9 mouse cellular contexts compared by ENCODE assay signal in genomic region chr1:168964467-168964904, GRCm38 (mm10).
DNase-seq lines count a peak whose midpoint lies in the region; ATAC-seq and TF ChIP-seq lines count a peak whose summit lies in the region.
"Had no signal": no experiment of that assay in that cellular context is flagged by ENCODE, and none has a peak within 500 bp of the region (broad histone marks: within the 10 kb centered on the region; RNA-seq: fewer than 3 reads in every experiment).

No protein-coding gene starts in this region.

- no peak overlapping the region for H3K4me3 ChIP-seq in embryonic facial prominence, embryonic 12.5 days
- no peak overlapping the region for H3K4me3 ChIP-seq in hindbrain, embryonic 14.5 days (replicated peaks; ENCODE audit: low read length)
- H3K4me3 ChIP-seq in midbrain, embryonic 14.5 days (replicated peaks; ENCODE audit: low read depth, low read length): no peak overlapping the region
- H3K4me3 ChIP-seq in thymus, adult 2 months (ENCODE audit: control insufficient read depth, insufficient read depth, low read length): no peak overlapping the region
- no peak overlapping the region for H3K4me3 ChIP-seq in heart, adult 2 months

- DNase-seq in brain, embryonic 18.5 days (ENCODE audit: low read depth, low spot score): peak; percentile 8
- peak; percentile 26 for DNase-seq in hindbrain, embryonic 14.5 days (ENCODE audit: low spot score)
- peak; percentile 67 for DNase-seq in midbrain, embryonic 14.5 days
- DNase-seq in adrenal gland, adult 2 months: no peak
- no peak for DNase-seq in thymus, adult 2 months
- DNase-seq in heart, adult 2 months: no peak
- no peak for DNase-seq in yolk sac, embryonic 10.5 days (ENCODE audit: low spot score)

- H3K9me3 ChIP-seq in embryonic facial prominence, embryonic 12.5 days: no peaks in the 10 kb centered on the region
- no peaks in the 10 kb centered on the region for H3K9me3 ChIP-seq in hindbrain, embryonic 14.5 days (ENCODE audit: control insufficient read depth, low read length)
- no peaks in the 10 kb centered on the region for H3K9me3 ChIP-seq in midbrain, embryonic 14.5 days (ENCODE audit: control insufficient read depth, low read length)

- H3K36me3 ChIP-seq in embryonic facial prominence, embryonic 12.5 days: no peaks in the 10 kb centered on the region
- no peaks in the 10 kb centered on the region for H3K36me3 ChIP-seq in hindbrain, embryonic 14.5 days (replicated peaks; ENCODE audit: control insufficient read depth, insufficient read depth)
- H3K36me3 ChIP-seq in midbrain, embryonic 14.5 days (ENCODE audit: control insufficient read depth, insufficient read depth, low read length): no peaks in the 10 kb centered on the region
- H3K36me3 ChIP-seq in thymus, adult 2 months (ENCODE audit: control insufficient read depth, insufficient read depth, low read length): no peaks in the 10 kb centered on the region
- H3K36me3 ChIP-seq in heart, adult 2 months (ENCODE audit: control insufficient read depth, insufficient read depth, low read length): no peaks in the 10 kb centered on the region

- peak overlapping the region; percentile 64 for H3K27ac ChIP-seq in embryonic facial prominence, embryonic 12.5 days
- H3K27ac ChIP-seq in hindbrain, embryonic 14.5 days: no peak overlapping the region
- peak overlapping the region; percentile 45 for H3K27ac ChIP-seq in midbrain, embryonic 14.5 days (replicated peaks; ENCODE audit: low read depth, low read length)
- H3K27ac ChIP-seq in thymus, adult 2 months (ENCODE audit: control insufficient read depth, insufficient read depth, low read length): no peak overlapping the region
- no peak overlapping the region for H3K27ac ChIP-seq in heart, adult 2 months

- H3K27me3 ChIP-seq in embryonic facial prominence, embryonic 12.5 days: no peaks in the 10 kb centered on the region
- no peaks in the 10 kb centered on the region for H3K27me3 ChIP-seq in hindbrain, embryonic 14.5 days (ENCODE audit: control insufficient read depth, insufficient read depth, low read length)
- H3K27me3 ChIP-seq in midbrain, embryonic 14.5 days (ENCODE audit: control insufficient read depth, insufficient read depth, low read length): no peaks in the 10 kb centered on the region
- no peaks in the 10 kb centered on the region for H3K27me3 ChIP-seq in thymus, adult 2 months (ENCODE audit: control insufficient read depth, insufficient read depth, low read length)
- no peaks in the 10 kb centered on the region for H3K27me3 ChIP-seq in heart, adult 2 months (ENCODE audit: control insufficient read depth, insufficient read depth, low read length)

- TF ChIP-seq CTCF in thymus, adult 2 months (IDR thresholded peaks at IDR 0.05; ENCODE audit: borderline replicate concordance, control insufficient read depth, extremely low read depth, insufficient read depth, low read length, poor library complexity): no peak
- no peak for TF ChIP-seq CTCF in heart, adult 2 months (IDR thresholded peaks at IDR 0.05)

- no peak overlapping the region for H3K4me2 ChIP-seq in embryonic facial prominence, embryonic 12.5 days (replicated peaks)
- no peak overlapping the region for H3K4me2 ChIP-seq in hindbrain, embryonic 14.5 days (replicated peaks)
- H3K4me2 ChIP-seq in midbrain, embryonic 14.5 days (ENCODE audit: low read length): no peak overlapping the region

- no peak overlapping the region for H3K9ac ChIP-seq in embryonic facial prominence, embryonic 12.5 days
- H3K9ac ChIP-seq in hindbrain, embryonic 14.5 days: no peak overlapping the region
- H3K9ac ChIP-seq in midbrain, embryonic 14.5 days (replicated peaks; ENCODE audit: low read length): no peak overlapping the region
- no peak overlapping the region for H3K9ac ChIP-seq in heart, adult 2 months (ENCODE audit: low read depth, low read length)

- intact Hi-C loops in heart, adult 2 months (cut with DNase I): no loop called here

- H3K4me1 ChIP-seq in embryonic facial prominence, embryonic 12.5 days: peaks cover 7% of the 10 kb centered on the region; the same call in 1 of the 2 replicates
- H3K4me1 ChIP-seq in hindbrain, embryonic 14.5 days (replicated peaks; ENCODE audit: control insufficient read depth, insufficient read depth, low read length): peaks cover 9% of the 10 kb centered on the region; the same call in 1 of the 2 replicates
- peaks cover 16% of the 10 kb centered on the region for H3K4me1 ChIP-seq in midbrain, embryonic 14.5 days (ENCODE audit: control insufficient read depth, insufficient read depth, low read length)
- H3K4me1 ChIP-seq in thymus, adult 2 months (replicated peaks; ENCODE audit: control insufficient read depth, insufficient read depth, low read length): no peaks in the 10 kb centered on the region
- no peaks in the 10 kb centered on the region for H3K4me1 ChIP-seq in heart, adult 2 months (ENCODE audit: control insufficient read depth, insufficient read depth, low read length)

- TF ChIP-seq EP300 in heart, adult 2 months (IDR thresholded peaks at IDR 0.05; ENCODE audit: insufficient read depth, low read depth, low read length): no peak

- no peaks in the 10 kb centered on the region for H3K79me2 ChIP-seq in heart, adult 2 months (replicated peaks; ENCODE audit: control insufficient read depth, insufficient read depth, low read length)

- no peak for TF ChIP-seq POLR2A in thymus, adult 2 months (IDR thresholded peaks at IDR 0.05; ENCODE audit: control insufficient read depth, extremely low read depth, insufficient read depth, low read length, poor library complexity)
- no peak for TF ChIP-seq POLR2A in heart, adult 2 months (IDR thresholded peaks at IDR 0.05; ENCODE audit: insufficient read depth, low read depth, low read length)

- WGBS in embryonic facial prominence, embryonic 12.5 days: 14% methylated on average over 6 of the region's 6 CpGs
- WGBS in hindbrain, embryonic 14.5 days: 18% methylated on average over 6 of the region's 6 CpGs
- 16% methylated on average over 6 of the region's 6 CpGs for WGBS in midbrain, embryonic 14.5 days
- WGBS in thymus, adult 2 months: 85% methylated on average over 6 of the region's 6 CpGs
- WGBS in heart, adult 2 months: 76% methylated on average over 6 of the region's 6 CpGs

- ATAC-seq in embryonic facial prominence, embryonic 12.5 days (ENCODE audit: insufficient number of reproducible peaks, insufficient read depth, low FRiP score, low TSS enrichment): peak; percentile 52; the same call in 1 of the 2 replicates
- ATAC-seq in hindbrain, embryonic 14.5 days (ENCODE audit: low FRiP score): no peak; the same call in 1 of the 2 replicates
- ATAC-seq in midbrain, embryonic 14.5 days (ENCODE audit: low FRiP score, low TSS enrichment): peak; percentile 8; the same call in 1 of the 2 replicates
- ATAC-seq: activated CD4-positive, CD25-positive, alpha-beta regulatory T cell, adult 4 months had no signal

Comparison
In these comparisons a context has a peak if more than half of its experiments do, and no peak if none do; other contexts are left out.
1. DNase-seq: peak in brain, embryonic 18.5 days (single experiment), hindbrain, embryonic 14.5 days (single experiment) and midbrain, embryonic 14.5 days (single experiment); none in adrenal gland, adult 2 months (single experiment), thymus, adult 2 months (single experiment), heart, adult 2 months (0 of 2) and yolk sac, embryonic 10.5 days (single experiment).
2. H3K27ac ChIP-seq: peak in embryonic facial prominence, embryonic 12.5 days (single experiment) and midbrain, embryonic 14.5 days (single experiment); none in hindbrain, embryonic 14.5 days (single experiment), thymus, adult 2 months (single experiment) and heart, adult 2 months (single experiment).